Mouse (Mus musculus): ENCODE results near the gene Fbxl13.

The Fbxl13 gene

DNA sequence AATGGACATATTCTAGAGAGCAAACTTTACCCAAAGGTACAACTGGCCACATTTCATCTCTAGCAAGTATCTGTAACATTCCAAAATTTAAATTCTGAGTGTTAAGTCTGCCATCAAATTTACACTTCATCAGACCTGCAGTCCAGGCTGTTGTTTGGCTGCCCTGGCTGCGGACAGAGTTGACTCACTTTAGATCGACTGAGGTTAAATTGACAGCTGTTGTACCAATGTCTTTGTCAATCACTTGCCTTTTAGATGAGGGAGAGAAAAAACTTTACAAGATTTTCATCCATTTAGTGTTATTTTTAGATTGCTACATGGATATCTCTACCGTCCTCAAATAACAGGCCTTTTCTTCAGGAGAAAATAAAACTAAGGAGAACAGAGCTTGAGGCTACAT lies 126.3 kb downstream of the Fbxl13 start:
- no peak for DNase-seq (ENCODE audit: low spot score)

DNA sequence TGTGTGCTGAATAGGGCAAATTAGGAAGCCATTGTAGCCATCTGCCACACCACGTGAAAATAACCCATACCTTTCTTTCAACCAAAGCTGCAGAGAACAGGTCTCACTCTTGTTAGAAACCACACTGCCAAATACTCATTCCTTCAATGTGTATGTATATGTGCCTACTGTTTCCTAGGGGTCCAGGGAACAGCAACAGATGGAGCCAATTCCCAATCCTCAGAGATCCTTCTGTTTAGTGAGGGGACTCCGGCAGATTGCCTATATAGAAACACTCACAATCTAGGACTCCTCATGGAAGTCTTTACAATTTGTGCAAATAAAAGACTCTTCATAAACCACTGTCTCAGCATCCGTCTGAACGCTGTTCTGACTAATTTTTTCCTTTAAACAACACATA lies 127.2 kb downstream of the Fbxl13 start:
- DNase-seq (ENCODE audit: low spot score): no peak

DNA sequence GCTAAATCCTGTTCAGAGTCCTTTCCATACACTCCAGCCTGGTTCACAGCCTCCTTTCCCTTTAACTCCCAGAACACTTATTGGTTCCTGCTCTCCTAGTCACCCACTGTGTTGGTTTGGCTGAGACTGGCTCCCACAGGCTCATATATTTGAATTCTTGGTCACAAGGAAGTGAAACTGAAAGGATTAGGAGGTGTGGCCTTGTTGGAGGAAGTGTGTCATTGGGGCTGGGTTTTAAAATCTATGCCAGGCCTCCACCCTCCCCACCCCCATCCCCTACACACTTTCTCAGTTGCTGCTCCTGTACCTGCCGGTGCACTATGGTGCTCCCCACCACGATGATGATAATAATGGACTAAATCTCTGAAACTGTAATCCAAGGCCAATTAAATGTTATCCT lies 127.9 kb downstream of the Fbxl13 start:
- no peak for DNase-seq (ENCODE audit: low spot score)

DNA sequence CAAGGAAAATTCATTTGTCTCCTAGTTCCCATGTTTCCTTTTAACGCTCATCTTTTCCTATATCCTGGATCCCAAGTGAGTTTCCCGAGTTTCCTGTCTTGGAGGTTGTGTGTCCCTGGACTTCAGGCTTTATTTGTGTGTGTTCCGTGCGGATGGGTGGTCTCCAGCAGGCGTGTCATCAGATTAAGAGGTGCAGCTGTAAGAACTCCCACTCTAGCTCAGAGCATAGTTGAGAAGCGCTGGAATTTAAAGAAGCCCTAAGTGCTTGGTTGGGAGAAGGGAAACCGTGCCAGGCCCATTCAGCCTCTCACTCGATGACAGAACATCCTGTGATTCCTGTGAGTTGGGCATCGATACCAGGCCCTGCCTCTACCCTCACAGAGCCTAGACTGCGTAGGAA lies 132.1 kb downstream of the Fbxl13 start:
- no peak for DNase-seq (ENCODE audit: low spot score)

DNA sequence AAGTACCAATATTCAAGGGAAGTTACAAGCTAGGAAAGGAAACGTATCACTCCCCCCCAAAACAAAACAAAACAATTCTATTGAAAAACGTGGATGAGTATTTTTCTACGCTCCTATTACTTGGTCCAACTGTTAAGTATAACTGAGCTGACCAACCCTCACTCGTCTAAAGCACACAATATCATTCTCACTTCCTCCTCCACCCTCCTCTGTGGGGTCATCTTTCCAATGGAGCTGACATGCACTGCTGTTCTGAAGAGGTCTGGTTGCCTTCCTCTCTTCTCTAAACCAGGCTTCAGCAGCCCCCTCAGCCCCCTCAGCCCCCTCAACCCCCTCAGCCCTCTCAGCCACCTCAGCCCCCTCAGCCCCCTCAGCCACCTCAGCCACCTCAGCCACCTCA lies 135.6 kb downstream of the Fbxl13 start:
- DNase-seq (ENCODE audit: low spot score): no peak

DNA sequence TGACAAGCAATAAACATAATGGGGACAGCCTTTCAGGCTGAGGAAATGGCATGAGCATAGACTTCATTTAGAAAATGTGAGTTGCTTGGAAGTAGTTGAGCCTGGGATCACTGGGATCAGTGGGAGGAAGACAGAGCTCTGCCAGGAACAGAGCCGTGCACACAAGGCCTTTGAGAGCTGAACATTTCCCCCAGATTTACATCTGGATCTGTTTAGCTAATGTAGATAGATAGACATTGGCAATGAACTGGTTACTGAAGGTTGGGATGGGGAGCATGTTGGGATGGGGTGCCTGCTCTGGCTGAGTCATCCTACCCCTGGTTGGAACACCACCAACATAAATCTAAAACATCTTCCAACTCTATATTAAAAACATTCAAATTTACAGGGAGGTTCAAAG lies 138.5 kb downstream of the Fbxl13 start:
- no peak for DNase-seq (ENCODE audit: low spot score)

DNA sequence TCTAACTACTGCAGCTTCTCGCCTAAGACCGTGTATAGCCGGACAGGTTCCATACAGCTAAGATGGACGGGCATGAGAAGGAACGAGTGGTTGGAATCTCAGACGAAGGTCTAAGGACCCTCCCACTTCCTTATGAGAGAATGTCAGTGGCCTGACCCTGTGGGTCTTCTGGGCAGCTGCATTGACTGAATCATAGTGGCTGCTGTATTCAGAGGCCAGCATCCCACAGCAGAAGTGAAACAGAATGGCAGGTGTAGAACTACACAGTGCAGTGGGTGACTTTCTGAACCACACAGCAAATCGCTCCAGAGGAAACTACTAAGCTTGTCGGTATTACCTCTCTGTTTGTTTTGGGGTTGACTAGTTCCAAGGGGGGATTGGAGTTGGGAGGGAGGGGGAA lies 140.3 kb downstream of the Fbxl13 start:
- DNase-seq (ENCODE audit: low spot score): no peak

DNA sequence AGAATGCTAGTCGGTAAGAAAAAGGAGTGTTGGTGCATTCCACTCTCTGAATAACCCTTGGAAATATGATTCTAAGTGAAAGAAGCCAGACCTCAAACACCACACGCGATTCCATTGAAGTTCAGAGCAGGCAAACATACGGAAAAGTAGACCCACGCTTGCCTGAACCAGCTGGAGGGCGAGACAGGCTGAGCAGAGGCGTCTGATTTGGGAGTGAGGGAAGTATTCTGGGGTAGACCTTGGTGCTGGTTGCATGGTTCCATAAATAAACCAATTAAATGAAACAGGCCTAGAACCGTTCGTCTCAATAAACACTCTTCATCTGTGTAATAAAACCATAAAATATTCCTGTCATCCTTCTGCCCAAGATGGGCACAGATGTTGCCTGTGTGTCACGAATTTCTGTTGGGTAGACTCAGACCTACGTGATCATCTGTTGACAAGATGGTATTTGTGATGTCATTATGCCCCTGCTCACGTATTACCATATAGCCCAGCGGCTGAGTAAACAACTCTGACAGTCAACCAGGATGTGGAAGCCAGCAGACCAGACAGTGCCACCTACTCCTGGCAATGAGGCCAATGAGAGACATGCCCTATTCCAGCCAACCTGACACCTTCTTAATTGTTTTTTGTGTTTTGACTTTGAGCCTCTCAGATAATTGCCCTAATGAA lies 142.4 kb downstream of the Fbxl13 start:
- DNase-seq (ENCODE audit: low spot score): no peak

DNA sequence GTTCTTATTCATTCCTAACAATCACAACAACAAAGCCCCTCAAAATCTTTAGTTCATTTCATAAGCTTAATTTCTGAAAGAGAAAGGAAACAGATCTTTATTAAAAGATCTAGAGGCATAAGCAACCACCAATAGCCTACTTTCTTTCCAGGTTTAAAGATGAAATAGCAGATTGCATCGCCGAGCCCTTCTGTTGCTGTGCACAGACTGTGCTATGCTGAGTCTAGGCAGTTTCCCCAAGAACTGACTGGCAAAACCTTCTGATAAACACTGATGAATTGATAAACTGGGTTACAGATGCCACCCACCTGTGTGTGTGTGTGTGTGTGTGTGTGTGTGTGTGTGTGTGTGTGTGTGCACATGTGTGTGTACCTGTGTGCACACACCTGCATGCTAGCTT lies 144.5 kb downstream of the Fbxl13 start:
- no peak for DNase-seq (ENCODE audit: low spot score)

DNA sequence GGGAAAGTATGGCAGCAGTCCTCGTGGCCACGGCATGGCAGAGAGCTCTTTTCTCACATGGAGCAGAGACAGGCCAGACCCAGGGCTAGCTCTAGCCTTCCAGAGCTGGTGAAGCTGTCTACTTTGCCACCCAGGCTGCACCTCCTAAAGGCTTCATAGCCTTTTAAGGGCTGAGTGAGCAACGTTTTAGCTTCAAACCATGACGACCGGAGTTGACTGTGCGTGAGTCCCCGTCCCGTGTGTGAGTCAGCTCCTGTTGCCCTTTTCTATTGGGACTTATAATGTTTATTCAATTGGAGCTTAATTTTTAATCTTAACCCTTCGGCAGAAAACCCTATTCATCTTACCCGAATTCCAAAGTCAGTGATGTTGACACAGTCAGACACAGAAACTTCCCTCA lies 145.3 kb downstream of the Fbxl13 start:
- DNase-seq (ENCODE audit: low spot score): no peak

DNA sequence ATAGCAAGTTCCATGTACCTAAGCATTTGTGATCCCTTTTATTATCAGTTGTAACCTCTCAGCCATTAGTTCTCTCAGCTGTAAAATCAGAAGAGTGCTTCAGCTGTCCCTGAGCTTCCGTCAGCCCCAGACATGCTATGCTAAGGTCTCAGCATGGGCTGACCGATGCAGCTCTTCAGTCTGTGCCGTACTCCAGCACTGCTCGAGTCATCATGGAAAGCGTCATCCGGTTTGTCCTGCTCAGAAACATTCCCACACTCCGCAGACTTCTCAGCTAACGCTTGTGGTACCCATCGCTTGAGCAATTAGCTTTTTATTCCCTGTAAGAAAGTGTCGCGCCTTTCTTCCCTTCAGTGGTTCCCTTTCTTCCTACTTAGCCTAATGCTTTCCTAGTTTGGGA lies 146.5 kb downstream of the Fbxl13 start:
- no peak for DNase-seq (ENCODE audit: low spot score)

DNA sequence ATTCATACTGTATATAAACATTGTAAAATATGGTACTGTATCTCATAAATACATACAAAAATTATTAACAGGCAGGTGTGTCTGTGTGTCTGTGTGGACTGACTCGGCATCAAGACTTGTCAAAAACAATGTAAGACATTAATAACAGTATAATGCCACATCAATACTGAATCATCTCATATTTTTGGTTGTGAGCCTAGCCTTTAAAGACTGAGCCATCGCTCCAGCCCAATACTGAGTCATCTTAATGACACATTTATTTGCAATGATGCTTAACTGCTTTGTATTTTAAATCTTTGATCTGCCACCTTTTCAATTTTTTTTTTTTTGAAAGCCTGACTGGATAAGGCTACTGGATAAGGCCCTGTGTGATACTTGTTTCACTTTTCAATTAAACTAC lies 146.9 kb downstream of the Fbxl13 start:
- no peak for DNase-seq (ENCODE audit: low spot score)

DNA sequence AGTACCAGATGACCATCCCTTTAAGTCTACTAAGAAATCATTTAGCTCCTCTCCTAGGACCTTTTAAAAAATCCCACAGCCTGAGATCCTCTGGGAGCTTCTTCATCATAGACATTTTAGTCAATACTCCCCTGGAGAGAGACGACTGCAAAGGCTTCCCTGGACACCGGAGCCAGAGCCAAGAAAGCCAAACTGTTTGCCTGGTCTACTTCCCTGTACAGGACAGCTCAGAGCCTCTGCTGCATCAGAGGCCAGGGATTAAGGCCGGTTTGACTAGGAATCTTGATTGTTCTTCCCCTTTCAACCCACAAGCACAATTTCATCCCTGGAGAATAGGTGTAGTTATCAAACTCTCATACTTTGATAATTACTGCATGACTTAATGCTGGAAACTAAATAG lies 148.6 kb downstream of the Fbxl13 start:
- no peak for DNase-seq (ENCODE audit: low spot score)

DNA sequence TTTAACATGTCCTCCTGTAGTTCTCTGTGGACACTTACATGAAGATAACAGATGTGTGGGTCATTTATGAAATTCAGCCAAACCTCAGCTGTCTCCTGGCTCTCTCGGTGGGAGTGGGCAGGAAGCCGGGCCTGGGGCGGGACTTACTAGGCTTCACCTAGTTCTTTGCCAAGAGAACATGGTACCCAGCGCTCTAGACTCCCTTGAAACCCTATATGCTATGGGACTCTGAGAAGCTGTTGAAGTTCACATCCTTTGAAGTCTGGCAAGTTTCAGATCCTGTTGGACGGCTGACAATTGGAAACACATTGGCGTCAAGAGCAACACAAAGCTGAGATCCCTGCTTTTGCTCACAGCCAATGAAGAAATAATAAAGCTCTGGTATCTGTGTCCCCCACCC lies 149.1 kb downstream of the Fbxl13 start:
- no peak for DNase-seq (ENCODE audit: low spot score)

DNA sequence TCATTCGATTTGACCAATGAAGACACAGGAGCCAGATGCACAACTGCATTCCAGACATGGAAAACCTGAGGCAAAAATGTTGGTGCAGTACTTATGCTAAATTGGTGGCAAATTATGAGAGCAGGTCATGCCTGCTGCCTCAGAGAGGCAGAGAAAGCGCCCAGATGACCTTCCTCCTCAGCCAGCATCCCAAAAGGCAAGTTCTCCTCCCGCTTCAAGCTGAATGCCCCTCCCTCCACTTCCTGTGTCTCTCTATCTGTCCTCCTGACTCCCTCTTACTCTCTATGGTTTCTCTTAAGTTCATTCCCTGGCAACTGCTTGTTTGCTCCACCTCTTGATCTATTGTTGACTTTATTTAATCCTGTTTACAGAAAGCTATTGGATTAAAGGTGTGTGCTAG lies 150.7 kb downstream of the Fbxl13 start:
- DNase-seq (ENCODE audit: low spot score): no peak

DNA sequence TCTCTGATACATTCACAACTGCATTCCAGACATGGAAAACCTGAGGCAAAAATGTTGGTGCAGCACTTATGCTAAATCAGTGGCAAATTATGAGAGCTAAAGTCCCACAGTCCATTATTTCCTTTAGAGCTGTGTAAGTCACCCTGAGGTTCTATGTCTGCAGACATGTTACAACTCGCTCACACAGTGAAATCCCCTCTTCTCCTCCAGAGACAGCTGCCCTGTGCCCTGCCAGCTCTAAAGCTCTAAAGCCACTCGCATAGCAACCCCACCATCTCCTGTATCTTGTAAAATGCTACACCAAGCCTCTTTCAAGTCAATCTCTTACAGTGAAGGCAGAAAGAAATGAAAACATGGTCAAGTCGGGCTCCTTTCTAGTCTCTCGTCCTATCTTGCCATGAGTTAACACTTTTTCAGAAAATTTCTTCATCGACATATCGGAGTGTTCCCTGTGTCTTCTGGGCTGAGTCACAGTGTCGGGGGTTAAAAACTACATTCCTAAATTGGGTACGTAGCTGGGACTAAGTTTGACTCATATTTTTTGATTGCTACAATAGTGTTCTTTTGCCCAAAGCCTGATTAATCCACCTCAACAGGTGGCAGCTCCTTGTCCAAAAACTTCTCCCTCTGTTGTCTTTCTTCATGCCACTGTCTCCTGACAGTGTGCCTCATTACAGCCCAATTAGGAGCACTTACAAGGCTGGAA lies 152.0 kb downstream of the Fbxl13 start:
- DNase-seq (ENCODE audit: low spot score): no peak

DNA sequence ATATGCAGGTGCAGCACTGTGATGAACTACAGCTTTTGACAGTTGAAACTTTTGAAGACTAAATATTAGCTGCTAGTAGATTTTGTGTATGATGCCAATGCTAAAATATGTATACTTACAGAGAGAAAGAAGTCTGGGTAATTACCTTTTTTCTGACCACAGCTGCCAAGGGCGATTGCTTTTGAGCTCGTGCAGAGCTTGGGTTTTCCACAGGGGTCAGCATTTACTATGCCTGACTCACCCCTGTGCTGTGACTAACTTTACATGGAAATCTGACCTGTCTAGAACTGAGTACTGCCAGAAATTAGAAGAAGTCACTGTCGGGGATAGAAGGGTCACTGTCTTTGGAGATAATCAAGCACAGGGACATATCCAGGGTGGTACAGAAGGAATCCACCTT lies 153.2 kb downstream of the Fbxl13 start:
- DNase-seq (ENCODE audit: low spot score): no peak

DNA sequence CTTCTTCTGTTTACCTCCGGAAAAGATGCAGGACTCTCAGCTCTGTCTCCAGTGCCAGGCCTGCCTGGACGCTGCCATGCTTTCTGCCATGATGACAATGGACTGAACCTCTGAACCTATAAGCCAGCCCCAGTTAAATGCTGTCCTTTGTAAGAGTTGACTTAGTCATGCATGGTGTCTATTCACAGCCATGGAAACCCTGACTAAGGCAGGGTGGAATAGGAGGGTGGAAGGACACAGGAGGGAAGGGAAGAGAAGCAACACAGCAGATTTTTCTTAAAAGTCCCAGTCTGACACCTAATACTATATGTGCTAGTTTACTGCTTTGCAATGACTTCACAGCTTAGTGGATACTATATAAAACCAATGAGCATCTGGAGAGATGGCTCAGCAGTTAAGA lies 154.0 kb downstream of the Fbxl13 start:
- no peak for DNase-seq (ENCODE audit: low spot score)

DNA sequence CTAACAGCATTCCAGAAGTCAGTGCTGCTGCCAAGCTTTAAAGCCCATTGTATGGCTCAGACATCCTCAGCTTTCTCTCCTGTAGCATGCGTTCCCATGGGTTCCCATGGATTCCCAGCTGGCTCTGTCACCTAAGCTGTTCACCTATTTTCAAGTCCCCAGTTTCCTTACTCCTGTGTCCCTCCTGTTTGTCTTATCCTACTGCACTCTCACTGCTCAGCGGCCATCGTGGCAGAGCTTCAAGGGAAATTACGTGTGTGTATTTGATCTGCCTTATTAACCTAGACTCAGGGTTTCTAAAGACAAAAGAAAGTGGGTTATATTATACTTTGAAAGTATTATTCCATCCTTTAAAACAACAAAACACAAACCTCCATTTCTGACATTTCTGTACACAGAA lies 156.3 kb downstream of the Fbxl13 start:
- DNase-seq (ENCODE audit: low spot score): no peak

DNA sequence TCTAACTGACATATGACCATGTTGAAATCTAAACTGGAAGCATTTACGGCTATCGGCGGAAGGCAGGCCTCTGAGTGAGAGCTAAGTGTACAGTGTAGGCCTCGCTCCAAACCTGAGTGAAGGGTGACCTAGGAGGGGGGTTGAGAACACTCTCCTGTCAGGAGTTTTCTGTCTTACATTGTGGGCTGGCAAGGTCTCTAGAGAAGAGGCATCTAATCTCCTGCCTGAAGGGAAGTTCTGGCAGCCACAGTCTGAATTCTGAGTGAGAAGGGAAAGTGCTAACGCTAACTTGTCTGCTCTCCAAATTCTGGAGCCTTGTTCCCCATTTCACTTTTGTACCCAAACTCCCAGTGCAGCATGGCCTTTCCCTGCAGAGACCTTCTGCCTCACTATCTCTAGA lies 156.9 kb downstream of the Fbxl13 start:
- no peak for DNase-seq (ENCODE audit: low spot score)

DNA sequence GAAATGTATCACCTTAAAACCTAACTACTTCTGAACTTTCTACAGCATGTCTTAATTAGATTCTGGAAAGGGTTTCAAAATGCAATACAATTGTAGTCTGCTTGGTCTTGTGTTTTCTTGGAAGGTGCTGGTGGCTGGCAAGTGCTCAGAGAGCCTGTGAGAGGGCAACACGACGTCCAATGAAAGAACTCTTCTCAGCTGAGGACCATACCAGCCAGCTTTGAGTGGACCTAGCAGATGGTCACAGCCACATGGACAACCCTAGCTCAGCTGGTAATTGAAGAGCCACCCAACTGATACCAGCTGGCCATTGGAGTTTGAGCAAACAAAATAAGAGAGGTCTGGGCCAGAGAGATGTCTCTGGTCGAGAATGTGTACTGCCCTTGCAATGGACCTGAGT lies 157.7 kb downstream of the Fbxl13 start:
- DNase-seq (ENCODE audit: low spot score): no peak

DNA sequence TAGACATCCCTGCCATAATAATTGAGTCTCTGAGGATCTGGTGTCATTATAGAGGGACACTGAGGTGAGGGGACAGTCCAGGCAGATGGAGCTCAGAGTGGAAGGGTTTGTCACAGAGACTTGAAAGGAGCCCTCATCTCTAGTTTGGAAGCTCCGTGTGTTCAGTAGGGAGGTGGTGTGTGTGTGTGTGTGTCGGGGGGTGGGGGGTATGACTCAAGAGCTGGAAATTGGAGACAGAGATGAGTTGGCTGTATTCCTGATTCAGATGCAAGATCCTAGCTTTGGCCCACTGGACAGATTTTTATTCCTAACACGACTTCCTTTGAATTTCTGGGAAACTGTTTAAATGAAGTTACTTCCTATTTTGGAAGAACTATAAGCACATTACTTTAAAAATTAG lies 158.1 kb downstream of the Fbxl13 start:
- DNase-seq (ENCODE audit: low spot score): no peak

DNA sequence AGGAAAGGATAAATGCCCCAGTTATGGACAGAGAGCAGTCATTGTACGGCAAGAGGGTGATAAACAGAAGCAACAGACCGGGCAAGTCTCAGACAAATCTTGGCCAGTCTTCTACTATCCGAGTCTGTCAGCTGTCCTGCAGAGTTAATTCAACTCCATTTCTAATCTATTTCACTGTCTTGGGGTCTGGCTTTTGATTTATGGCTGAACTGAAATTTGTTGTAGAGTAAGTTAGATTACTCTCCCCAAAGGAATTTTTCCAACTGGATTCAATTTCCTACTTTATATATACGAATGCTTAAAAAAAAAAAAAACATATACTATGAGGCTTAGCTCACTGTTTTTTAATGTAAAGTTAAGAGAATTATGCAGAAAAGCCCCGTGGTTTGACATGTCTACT lies 158.6 kb downstream of the Fbxl13 start:
- no peak for DNase-seq (ENCODE audit: low spot score)

DNA sequence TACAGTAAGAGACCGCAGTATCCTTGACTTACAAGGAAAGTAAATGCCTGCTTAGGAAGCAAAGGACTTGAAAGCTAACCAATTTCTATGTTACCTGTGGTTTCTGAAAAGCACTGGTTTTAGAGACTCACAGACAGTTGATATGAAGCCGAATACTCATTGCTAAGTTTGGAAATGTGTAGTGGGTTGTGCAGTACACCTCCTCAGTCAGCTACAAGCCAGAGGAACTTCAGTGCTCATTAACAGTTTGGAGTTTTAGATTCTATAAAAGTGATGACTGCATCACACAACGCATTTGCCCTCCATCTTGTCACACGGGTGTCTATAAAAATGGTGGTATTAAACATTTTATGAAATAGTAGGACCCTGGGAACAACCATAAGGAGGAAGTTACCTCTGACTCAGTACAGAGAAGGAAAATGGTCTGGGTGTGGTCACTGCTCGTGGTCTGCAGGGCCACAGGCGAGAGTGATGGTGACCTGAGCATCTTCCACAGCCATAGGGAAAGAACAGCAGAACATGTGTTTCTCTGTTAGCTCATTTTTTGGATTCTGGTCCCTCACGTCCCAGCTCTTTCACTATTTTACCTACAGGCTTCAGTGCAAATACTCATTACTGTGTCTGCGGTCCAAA lies 160.1 kb downstream of the Fbxl13 start:
- DNase-seq (ENCODE audit: low spot score): no peak

Measured in ovary, postnatal 36 days (tissue).